Mouse (Mus musculus) bone marrow, adult 2 months (tissue): ENCODE measurements around the gene Kiz.

Source experiments
- CTCF ChIP-seq: fragments of 200-500 bp; IDR thresholded peaks from 2 replicates; pipeline ENCODE4 v1.5.1; 2011; ENCODE audit warnings: low read length, control low read depth; ENCODE audit not compliant: control insufficient read depth, insufficient read depth
- POLR2A ChIP-seq: fragments of 200-500 bp; IDR thresholded peaks from 2 replicates; pipeline ENCODE4 v1.6.1; 2011; ENCODE audit warnings: low read depth, mild to moderate bottlenecking, control low read depth, low read length, borderline replicate concordance; ENCODE audit not compliant: control insufficient read depth

DNA sequence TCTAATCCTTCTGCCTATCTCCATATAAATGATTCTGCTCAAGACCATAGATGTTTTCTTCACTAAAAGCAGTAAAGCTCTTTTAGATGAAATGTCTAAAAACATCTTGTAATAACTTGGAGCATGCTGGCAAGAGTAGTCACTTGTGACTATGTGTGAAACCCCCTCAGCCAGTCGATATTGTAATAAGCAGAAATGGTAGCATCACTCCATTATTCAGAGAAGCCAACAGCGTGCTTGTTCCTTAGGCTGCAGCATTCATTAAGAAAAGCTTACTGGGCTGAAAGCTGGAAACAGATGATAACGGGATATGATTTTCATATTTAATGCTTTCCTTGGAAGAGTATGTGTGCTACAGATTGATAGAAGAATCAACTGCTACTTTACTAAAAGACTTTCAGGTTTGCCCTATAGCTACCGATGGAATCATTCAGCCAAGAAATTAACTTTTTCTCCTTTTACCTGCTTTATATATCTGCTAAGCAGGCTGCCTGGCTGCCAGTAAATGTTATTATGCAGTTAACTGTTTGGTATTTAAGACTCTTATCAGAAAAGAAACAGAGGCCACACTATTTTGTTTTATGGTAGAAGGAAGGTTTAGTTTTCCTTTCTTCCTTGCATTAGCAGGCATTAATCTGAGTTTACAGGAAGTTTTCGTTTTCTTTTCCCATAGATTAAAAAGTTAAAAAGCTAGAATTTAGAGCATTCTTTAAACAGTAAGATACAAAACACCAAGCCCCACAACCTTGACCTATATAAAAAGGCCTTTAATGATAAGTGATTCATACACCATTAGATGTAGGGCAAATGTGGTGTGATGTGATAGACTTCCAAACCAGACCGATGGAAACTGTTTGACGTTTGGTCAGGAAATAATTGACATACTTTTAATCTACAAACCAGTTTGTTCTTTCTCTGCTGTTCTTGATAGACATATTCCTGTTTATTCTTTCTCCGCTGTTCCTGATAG is 15.9 kb downstream of the Kiz start:
- TF ChIP-seq POLR2A, result no peak
- no peak for TF ChIP-seq CTCF
